Mouse (Mus musculus) intestine, postnatal 0 days (tissue): ENCODE data around the gene Odf2. TPM values are rescaled to one million over a fixed set of nuclear protein-coding genes. Genes with fewer than 3 reads are reported as not detected.
"Not testable (repeated sequence)": the region's sequence is repeated elsewhere in the genome, so short reads cannot be mapped to it uniquely, and the experiment has no call there.

Source experiments
- ATAC-seq: fragments of 200-750 bp; cut with Nextera tagmentation; 2 replicates; pipeline ENCODE4 v1.8.0; 2017; ENCODE audit warnings: mild to moderate bottlenecking, moderate TSS enrichment, moderate library complexity
- H3K27ac ChIP-seq: fragments of 300-500 bp; sonication (generic); 2 replicates; pipeline ENCODE4 v1.5.1; 2014; ENCODE audit warnings: mild to moderate bottlenecking, low read depth, low read length, moderate library complexity
- H3K27me3 ChIP-seq: fragments of 300-500 bp; sonication (generic); replicated peaks from 2 replicates; pipeline ENCODE4 v1.6.1; 2014; ENCODE audit warnings: low read length, mixed read lengths; ENCODE audit not compliant: control insufficient read depth, insufficient read depth
- H3K36me3 ChIP-seq: fragments of 300-500 bp; sonication (generic); 2 replicates; pipeline ENCODE4 v1.6.1; 2014; ENCODE audit warnings: mild to moderate bottlenecking, moderate library complexity; ENCODE audit not compliant: control insufficient read depth, insufficient read depth
- H3K4me1 ChIP-seq: fragments of 300-500 bp; sonication (generic); replicated peaks from 2 replicates; pipeline ENCODE4 v1.6.1; 2014; ENCODE audit warnings: antibody characterized with exemption, low read length, mixed read lengths; ENCODE audit not compliant: control insufficient read depth, insufficient read depth
- H3K4me2 ChIP-seq: fragments of 300-500 bp; sonication (generic); replicated peaks from 2 replicates; pipeline ENCODE4 v1.6.1; 2014; ENCODE audit warnings: low read depth, mild to moderate bottlenecking, moderate library complexity
- H3K4me3 ChIP-seq: fragments of 300-500 bp; sonication (generic); 2 replicates; pipeline ENCODE4 v1.5.1; 2014; ENCODE audit warnings: low read depth, low read length
- H3K9ac ChIP-seq: fragments of 300-500 bp; sonication (generic); 2 replicates; pipeline ENCODE4 v1.6.1; 2014; ENCODE audit warnings: mild to moderate bottlenecking, low read depth, low read length
- H3K9me3 ChIP-seq: fragments of 300-500 bp; sonication (generic); 2 replicates; pipeline ENCODE4 v1.6.1; 2016; ENCODE audit warnings: mixed run types; ENCODE audit not compliant: control insufficient read depth
- CTCF ChIP-seq: sonication (generic); IDR thresholded peaks from 2 replicates; pipeline ENCODE4 v1.5.1; 2016; ENCODE audit warnings: low read depth, mild to moderate bottlenecking, control low read depth, antibody characterized with exemption, moderate library complexity
- WGBS: fragments of 180-500 bp; shearing (Covaris S2); extraction: QIAGEN DNeasy Blood & Tissue Kit; methylation state at CpG from one replicate; pipeline ENCODE4 v1.1.7; 2014; 5-methylcytosine and 5-hydroxymethylcytosine counted together
- polyA plus RNA-seq: library from polyadenylated mRNA; unstranded; fragments of >200 nt; fragmentation: Nextera tagmentation; extraction: Ambion mirVana; gene quantifications from 2 replicates; pipeline ENCODE4 v1.2.1, GENCODE M21; 2015

The Odf2 gene
- polyA plus RNA-seq, 1 experiment from 2014 or later, result 17.0 TPM

GRCm38 (mm10) chr2:29896071-29896470 is 7.0 kb downstream of the Odf2 start:
- Histone ChIP-seq H3K9ac (no peak overlapping the region), H3K4me1 (no peaks in the 10 kb centered on the region), H3K36me3 (peaks cover 84% of the 10 kb centered on the region), H3K9me3 (no peaks in the 10 kb centered on the region), H3K27ac (no peak overlapping the region), H3K4me3 (no peak overlapping the region), H3K4me2 (no peak overlapping the region), H3K27me3 (no peaks in the 10 kb centered on the region)
- TF ChIP-seq CTCF, result no peak
- 92% methylated on average over 1 of the region's 1 CpGs for whole genome bisulfite sequencing
- ATAC-seq, result no peak

- Histone ChIP-seq H3K9ac (no peak overlapping the region), H3K36me3 (peaks cover 90% of the 10 kb centered on the region)
- WGBS, result 78% methylated on average over 2 of the region's 2 CpGs
Measured at GRCm38 (mm10) chr2:29897366-29897765, 8.3 kb downstream of the Odf2 start.

DNA sequence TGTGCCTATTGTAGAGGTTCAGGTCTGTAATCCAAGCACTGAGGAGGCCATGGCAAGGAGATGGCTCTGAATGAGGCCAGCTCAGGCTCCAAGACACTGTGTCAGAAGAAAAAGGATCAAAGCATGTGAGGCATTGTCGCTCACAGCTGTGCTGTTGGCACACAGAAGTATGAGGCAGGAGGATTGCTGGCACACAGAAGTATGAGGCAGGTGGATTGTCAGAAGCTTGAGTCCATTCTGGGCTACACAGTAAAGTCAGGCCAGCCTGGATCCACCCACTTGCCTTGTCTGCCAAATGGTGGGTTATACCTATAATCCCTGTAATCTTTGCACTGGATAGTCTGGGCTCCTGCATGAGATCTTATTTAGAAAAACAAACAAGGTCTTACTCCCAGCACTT is 9.1 kb downstream of the Odf2 start:
- Histone ChIP-seq H3K4me1 (no peaks in the 10 kb centered on the region), H3K36me3 (peaks cover 90% of the 10 kb centered on the region), H3K9ac (no peak overlapping the region), H3K4me3 (no peak overlapping the region), H3K27ac (no peak overlapping the region), H3K9me3 (no peaks in the 10 kb centered on the region), H3K27me3 (no peaks in the 10 kb centered on the region), H3K4me2 (no peak overlapping the region)
- no peak for TF ChIP-seq CTCF
- WGBS, result 96% methylated on average over 1 of the region's 1 CpGs
- ATAC-seq, result no peak

More at GRCm38 (mm10) chr2:29897366-29897765, 8.3 kb downstream of the Odf2 start:
- no peak overlapping the region for H3K4me3 ChIP-seq
- TF ChIP-seq CTCF, result no peak
- H3K27me3 ChIP-seq, result no peaks in the 10 kb centered on the region
- H3K4me1 ChIP-seq, result no peaks in the 10 kb centered on the region
- no peak for ATAC-seq
- H3K4me2 ChIP-seq, result no peak overlapping the region
- H3K9me3 ChIP-seq, result no peaks in the 10 kb centered on the region
- no peak overlapping the region for H3K27ac ChIP-seq

- no peaks in the 10 kb centered on the region for H3K9me3 ChIP-seq
- no peak overlapping the region for H3K4me3 ChIP-seq
- H3K27me3 ChIP-seq, result no peaks in the 10 kb centered on the region
- TF ChIP-seq CTCF, result no peak
- ATAC-seq, result no peak
- no peaks in the 10 kb centered on the region for H3K4me1 ChIP-seq
- WGBS, result 92% methylated on average over 10 of the region's 10 CpGs
- peaks cover 90% of the 10 kb centered on the region for H3K36me3 ChIP-seq
- no peak overlapping the region for H3K27ac ChIP-seq
- no peak overlapping the region for H3K9ac ChIP-seq
- no peak overlapping the region for H3K4me2 ChIP-seq
Measured at GRCm38 (mm10) chr2:29902194-29902593, 13.2 kb downstream of the Odf2 start.

GRCm38 (mm10) chr2:29908171-29908570 is 19.1 kb downstream of the Odf2 start:
- not testable (repeated sequence) for H3K27me3 ChIP-seq, ATAC-seq, H3K4me3 ChIP-seq, H3K4me1 ChIP-seq, H3K9me3 ChIP-seq, H3K4me2 ChIP-seq, H3K27ac ChIP-seq, H3K9ac ChIP-seq
- 96% methylated on average over 2 of the region's 2 CpGs for WGBS
- H3K36me3 ChIP-seq, result peaks cover 70% of the 10 kb centered on the region

- Histone ChIP-seq H3K36me3 (peaks cover 69% of the 10 kb centered on the region), H3K4me1 (no peaks in the 10 kb centered on the region), H3K4me2 (no peak overlapping the region), H3K9me3 (no peaks in the 10 kb centered on the region), H3K4me3 (no peak overlapping the region), H3K27ac (no peak overlapping the region), H3K9ac (no peak overlapping the region), H3K27me3 (no peaks in the 10 kb centered on the region)
- no peak for ATAC-seq
- 91% methylated on average over 2 of the region's 2 CpGs for WGBS
- peak; percentile 57 for TF ChIP-seq CTCF
Measured at GRCm38 (mm10) chr2:29910042-29910441, 21.0 kb downstream of the Odf2 start.

- H3K4me1 ChIP-seq, result no peaks in the 10 kb centered on the region
- TF ChIP-seq CTCF, result no peak
- no peak for ATAC-seq
- no peak overlapping the region for H3K4me3 ChIP-seq
- whole genome bisulfite sequencing, result 81% methylated on average over 11 of the region's 11 CpGs
- no peak overlapping the region for H3K4me2 ChIP-seq
- H3K27me3 ChIP-seq, result no peaks in the 10 kb centered on the region
- no peak overlapping the region for H3K9ac ChIP-seq
- H3K27ac ChIP-seq, result 0 out of 2 replicates have a peak overlapping the region, but pooled peaks have one; percentile 15
- no peaks in the 10 kb centered on the region for H3K9me3 ChIP-seq
- peaks cover 76% of the 10 kb centered on the region for H3K36me3 ChIP-seq
Measured at GRCm38 (mm10) chr2:29917621-29918020, 28.6 kb downstream of the Odf2 start.
